In genomic region chr2:36129051-36129450, GRCm38 (mm10) we compare ENCODE assay signal across 16 mouse cellular contexts. TPM values are rescaled to one million over a fixed set of nuclear protein-coding genes. Genes with fewer than 3 reads are reported as not detected.
"Had no signal": no experiment of that assay in that cellular context is flagged by ENCODE, and none has a peak within 500 bp of the region (broad histone marks: within the 10 kb centered on the region; RNA-seq: fewer than 3 reads in every experiment).

No protein-coding gene starts in this region.

- H3K4me1 ChIP-seq: limb, embryonic 15.5 days; midbrain, embryonic 12.5 days had no signal

- H3K27ac ChIP-seq: kidney, postnatal 0 days; limb, embryonic 15.5 days; liver, embryonic 12.5 days; midbrain, embryonic 12.5 days; neural tube, embryonic 13.5 days had no signal

- H3K27me3 ChIP-seq: limb, embryonic 15.5 days; liver, embryonic 12.5 days; midbrain, embryonic 12.5 days; neural tube, embryonic 13.5 days had no signal

- DNase-seq: kidney, adult 9 months; kidney, postnatal 36 days; layer of hippocampus, adult 9-11 months; layer of hippocampus, postnatal 36 days; lung, postnatal 10 days; retina, postnatal 1 day; right cerebral cortex, postnatal 4 days; spleen, adult 18-20 months; thymus, postnatal 4 days had no signal

- H3K4me3 ChIP-seq: limb, embryonic 15.5 days; liver, embryonic 12.5 days; midbrain, embryonic 12.5 days; neural tube, embryonic 13.5 days had no signal

- H3K4me2 ChIP-seq: limb, embryonic 15.5 days; liver, embryonic 12.5 days; midbrain, embryonic 12.5 days; neural tube, embryonic 13.5 days had no signal

- ATAC-seq: liver, embryonic 12.5 days; midbrain, embryonic 16.5 days had no signal

- H3K9me3 ChIP-seq: limb, embryonic 15.5 days; liver, embryonic 12.5 days; midbrain, embryonic 12.5 days; neural tube, embryonic 13.5 days had no signal

- H3K9ac ChIP-seq: limb, embryonic 15.5 days; liver, embryonic 12.5 days; midbrain, embryonic 12.5 days; neural tube, embryonic 13.5 days had no signal

RNA-seq across cellular contexts. Expression of gene Lhx6, which starts 23.8 kb away (rescaled TPM):
- total RNA-seq: megakaryocyte-erythroid progenitor cell, adult 5-6 weeks had no signal
